Mouse (Mus musculus): Measurements from ENCODE around the gene Ccpg1.

GRCm38 (mm10) chr9:73055441-73055911, 70.2 kb downstream of the Ccpg1 start:
- no peak for TF ChIP-seq POLR2A (IDR thresholded peaks at IDR 0.05; ENCODE audit: extremely low read depth, insufficient read depth, low read length)
- no peak for TF ChIP-seq CTCF (IDR thresholded peaks at IDR 0.05; ENCODE audit: extremely low read depth, insufficient read depth, low read length)
